Mouse (Mus musculus) cerebellum, postnatal 10 days (tissue): ENCODE measurements around the gene Slc24a3.

Source experiments
- DNase-seq, 2 experiments: peaks; one replicate each; pipeline ENCODE4 v3.0.0; 2021; ENCODE audit warnings: mixed read lengths in 2 of 2

Gene Slc24a3

DNA sequence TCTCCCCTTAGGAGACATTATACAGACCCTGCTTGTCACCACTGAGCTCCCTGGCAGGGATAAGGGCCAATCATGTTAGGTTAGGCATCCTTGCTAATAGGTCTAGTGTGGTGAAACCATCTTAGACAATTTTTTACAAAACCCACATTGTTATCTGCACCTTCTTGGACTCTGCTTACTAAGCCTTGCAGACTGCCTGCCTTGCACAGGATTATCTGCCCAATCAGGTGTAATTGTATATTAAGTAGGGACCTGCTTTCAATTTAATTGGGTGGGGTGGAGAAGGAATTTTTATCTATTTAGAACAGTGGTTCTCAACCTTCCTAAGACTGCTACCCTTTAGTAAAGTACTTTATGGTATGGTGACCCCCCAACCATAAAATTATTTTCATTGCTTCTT is 394.9 kb downstream of the Slc24a3 start:
- DNase-seq, result no peak

DNA sequence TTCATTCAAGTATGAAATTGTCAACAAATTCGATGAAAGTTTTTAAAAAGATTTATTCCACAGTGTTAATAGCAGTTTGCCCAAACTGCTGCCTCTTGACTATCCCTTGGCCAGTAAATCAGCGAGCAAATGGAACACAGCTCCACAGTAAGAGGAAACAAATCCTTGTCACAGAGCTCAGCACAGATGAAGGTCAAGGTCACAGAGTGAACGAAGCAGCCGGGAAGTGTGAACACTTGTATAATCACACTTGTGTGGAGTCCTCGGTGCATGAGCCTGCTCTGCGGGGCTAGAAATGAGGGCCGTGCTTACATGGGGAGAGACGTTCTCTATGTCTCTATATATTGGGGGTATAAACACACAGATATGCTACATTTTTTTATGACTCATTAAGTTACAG is 397.0 kb downstream of the Slc24a3 start:
- DNase-seq, result no peak

DNA sequence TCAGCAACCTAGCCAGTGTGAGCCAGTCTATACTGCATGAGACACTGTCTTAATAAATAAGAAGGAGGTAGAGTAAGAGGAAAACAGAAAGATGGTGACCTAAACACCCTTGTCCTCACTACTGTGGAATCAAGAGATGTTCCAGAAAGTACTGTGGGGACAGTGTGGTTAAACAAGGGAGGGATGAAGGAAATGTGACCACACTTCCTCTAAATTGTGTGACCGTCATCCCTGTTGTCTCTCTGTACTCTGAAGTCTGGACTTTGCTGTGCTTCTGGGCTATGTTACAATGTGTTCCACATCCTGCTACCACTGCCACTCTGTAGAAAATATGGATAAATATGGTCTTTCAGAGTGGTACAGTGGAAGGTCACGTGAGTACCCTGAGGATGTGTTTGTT is 399.4 kb downstream of the Slc24a3 start:
- no peak for DNase-seq

DNA sequence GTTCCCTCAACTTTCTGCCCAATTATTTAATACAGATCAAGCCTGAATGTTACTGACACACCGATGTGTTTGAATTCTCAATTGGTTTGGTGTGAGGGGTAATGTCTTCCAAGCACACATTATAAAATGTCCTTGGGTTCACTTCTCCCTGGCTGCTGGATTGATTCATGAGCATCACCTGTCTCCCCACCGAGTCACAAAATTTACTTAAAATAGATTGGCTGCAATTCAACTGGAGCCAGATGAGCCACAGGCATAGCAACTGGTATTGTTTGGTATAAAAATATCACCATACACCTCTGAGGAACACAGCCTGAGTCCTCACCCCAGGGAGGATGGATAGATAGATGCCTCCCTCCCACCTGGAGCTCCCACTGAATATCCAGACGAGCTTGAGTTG is 404.4 kb downstream of the Slc24a3 start:
- DNase-seq, result no peak

DNA sequence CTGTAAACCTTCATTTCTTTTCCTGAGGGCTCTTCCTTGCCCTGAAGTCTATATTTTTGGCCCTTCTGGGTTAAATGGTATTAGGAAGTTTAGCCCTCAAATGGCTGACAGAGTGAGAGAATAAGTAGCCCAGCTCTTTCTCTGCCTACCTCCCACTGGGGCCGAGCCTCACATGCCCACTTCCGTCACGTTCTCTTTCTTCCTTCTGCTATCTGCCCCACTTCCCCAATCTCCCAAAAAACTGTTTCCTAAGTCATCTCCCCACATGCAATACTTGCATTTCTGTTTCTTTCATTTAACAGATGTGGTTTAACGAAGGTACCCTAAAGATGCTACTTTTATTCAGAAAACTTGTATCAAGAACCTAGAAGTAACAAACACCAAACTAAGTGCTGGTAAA is 406.6 kb downstream of the Slc24a3 start:
- no peak for DNase-seq

GRCm38 (mm10) chr2:145583103-145583502 is 415.5 kb downstream of the Slc24a3 start:
- no peak for DNase-seq

DNA sequence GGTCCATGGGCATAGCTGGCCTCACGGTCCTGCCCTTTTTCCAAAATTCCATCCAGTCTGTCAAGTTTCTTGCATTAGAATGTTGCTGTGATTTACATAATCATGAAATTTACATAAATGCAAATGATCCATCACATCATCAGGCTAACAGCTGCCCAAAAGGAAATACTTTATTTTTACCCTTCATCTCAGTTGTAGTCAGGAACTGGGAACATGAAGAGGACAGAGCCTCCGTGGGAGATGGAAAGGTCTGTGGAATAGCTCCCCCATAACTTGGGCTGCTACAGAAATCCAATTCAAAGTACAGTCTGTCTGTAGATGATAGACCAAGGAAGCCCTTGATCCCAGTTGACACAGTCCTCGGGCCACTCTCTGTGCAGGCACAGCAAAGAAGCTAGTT is 417.9 kb downstream of the Slc24a3 start:
- no peak for DNase-seq

DNA sequence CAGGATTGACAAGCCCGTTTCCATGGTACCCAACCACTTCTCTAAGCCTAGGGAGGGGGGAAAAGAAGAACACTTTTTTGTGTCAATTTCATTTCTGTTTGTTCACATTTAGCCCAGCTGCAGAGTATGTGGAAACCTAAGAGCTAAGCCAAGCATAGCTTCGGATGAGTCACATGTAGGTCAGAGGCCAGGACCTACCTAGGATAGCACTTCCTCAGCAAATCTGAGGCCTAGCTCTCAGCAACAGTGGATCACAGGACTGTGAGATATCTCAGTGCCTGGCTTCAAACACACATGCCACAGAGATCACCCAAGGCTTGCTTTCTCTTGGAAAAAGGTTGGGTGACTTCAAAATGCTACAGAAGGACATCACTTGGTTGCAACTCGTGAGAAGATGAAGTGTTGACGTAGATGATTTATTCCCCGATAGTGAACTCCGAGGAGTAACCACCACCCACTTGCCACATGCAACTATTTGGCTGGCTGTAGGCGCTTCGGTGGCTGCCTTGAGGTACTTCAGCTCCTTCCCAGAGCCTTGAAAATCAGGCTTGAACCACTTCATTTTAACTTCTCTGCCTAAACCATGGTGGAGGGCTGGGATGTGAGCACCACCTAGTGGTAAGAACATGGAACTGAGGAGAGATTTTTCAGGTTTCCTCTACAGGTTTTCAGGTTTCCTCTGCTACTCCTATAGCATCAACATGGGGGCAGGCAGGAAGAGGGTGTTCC is 420.6 kb downstream of the Slc24a3 start:
- peak; percentile 77 to 82 for DNase-seq

DNA sequence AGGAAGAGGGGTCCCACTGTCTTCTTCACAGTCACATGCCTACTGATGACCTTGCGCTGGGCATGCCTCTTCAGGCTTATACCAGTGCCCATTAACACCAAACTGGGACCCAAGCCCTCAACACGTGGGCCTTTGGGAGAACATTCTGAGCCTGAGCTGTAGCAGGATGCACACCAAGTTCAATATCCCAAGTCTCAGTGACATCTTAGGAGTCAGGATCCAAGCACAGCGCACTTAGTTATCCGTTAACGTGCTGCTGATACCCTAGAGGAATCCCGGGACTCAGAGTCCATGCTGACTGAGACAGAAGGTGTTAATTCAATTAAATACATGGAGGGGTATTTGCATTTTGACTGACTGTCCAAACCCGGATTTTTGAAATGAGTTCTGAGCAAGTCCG is 424.3 kb downstream of the Slc24a3 start:
- no peak for DNase-seq

DNA sequence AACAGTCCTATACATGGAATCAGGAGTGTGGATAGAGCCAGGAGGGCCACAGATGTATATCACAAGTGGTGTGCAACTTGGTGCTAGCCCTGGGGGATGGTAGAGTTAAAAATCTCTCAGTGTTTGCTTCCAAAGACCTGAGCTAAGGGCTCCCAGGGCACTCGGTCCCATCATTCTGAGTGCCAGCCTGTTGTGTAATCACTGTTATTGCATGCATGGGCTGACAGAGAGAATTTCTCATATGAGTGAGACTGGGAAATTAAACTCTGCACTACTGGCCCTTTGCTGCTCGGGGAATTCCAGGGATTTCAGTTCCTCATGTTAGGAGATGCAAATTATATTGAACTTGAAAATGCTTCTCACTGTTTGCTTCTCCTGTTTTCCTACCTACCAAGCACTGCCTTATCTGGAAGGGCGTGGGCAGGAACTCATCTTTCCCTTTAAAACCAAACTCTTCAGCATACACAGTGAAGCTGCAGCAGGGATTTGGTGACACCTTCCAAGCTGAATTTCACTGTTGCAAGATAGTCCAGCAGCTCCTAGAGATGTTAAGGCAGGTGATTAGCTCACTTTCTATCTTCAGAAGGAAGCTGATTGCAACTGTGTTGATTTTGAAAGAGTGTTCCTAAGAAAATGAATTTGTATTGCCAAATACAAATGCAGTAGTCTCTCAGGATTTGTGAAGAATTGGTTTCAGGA is 426.2 kb downstream of the Slc24a3 start:
- DNase-seq, result no peak

- DNase-seq, result no peak
Observed at GRCm38 (mm10) chr2:145597866-145598265, 430.3 kb downstream of the Slc24a3 start.

DNA sequence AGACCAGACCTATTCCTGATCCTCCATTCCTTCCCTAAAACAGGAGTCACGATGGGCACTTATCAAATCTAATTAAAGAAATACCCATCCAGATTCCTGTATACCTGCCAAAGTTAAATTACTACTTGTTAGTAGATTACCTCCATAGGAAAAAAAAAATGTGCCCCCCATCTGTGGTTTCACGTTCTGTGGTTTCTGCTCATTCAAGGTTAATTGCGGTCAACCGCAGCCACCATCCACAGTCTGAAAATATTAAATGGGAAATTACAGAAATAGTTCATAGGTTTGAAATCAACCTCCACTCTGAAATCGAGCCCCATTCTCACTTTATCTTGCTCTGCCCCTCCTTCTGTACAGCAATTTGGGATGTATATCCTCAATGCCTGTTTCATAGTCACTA is 440.3 kb downstream of the Slc24a3 start:
- DNase-seq, result no peak

DNA sequence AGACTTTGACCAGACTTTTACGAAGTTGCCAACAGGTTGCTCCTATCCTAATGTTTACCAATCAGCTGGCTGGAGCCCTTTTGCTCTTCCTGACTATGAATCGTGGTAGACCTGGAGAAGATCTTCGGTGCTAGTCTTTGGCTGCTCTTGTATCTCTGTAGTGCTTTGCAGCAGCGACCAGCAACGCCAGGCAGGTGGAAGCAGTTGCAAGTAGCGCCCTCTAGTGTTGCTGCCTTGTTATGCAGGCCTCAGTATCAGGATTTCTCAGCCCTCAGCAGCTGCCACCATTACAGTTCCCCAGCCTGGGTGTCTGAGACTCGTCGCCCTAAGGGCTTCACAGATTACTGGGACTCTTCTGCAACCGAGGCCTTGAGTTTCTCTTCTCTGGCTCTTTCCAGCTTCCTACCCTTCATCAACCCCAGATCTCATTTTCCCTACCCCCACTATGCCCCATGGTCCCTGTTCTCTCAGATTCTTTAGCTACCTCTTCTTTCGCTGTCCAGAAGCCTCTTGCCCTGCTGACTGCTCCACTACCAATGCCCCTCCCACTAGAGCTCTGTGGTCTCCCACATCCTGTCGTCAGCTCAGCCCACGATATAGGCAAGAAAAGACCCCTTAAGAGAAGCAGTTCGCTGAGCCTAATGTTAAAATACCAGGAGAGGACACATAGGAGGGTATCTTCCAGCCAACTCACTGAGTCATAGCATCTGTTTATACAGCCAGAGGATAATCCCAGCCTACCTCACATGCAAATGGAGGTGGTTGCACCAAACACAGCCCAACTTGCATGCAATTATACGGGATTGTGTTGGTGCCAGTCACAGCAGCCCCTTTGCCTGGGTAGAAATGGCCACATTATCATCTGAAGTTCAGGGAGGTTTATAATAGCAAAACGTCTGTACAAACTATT is 443.5 kb downstream of the Slc24a3 start:
- peak; percentile 66 to 68 for DNase-seq

GRCm38 (mm10) chr2:145612937-145613336 is 445.4 kb downstream of the Slc24a3 start:
- peak; percentile 34 to 37 for DNase-seq

DNA sequence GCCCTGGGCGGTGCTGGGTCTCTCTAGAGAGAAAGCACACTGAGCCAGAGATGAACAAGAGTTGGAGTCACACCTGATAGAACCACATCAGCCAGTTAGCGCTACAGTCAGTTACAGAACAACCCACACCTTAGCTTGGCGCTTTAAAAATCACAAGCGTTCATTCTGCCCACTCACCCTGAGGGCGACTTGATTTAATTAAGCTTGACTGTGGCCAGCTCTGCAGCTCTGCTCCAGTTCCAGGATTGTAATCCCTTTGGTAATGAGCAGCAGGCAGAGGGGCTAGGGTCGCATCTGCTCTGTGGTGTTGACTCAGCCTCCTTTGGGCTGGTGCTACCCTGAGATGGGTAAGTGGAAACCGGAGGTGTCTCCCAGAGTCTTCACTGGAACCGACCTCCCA is 446.2 kb downstream of the Slc24a3 start:
- DNase-seq, result peak; percentile 16 to 29

DNA sequence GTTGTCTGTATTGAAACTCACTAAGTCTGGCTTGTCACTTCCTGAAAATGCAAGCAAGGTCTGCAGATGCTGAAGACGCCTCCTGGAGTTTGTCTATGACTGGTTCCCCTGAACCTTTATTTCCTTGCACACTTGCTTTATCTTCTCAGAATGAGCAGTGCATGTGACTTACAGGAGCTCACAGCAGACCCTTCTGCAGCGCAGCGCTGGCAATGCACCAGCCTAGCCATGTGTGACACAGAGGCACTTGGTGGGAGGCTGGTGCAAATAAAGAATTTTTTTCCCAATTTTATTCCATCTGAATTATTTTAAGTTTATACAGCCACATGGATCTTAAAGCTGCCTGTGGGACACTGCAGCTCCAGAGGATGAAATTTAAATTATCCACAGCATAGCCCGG is 452.1 kb downstream of the Slc24a3 start:
- DNase-seq, result peak; percentile 55 to 61

DNA sequence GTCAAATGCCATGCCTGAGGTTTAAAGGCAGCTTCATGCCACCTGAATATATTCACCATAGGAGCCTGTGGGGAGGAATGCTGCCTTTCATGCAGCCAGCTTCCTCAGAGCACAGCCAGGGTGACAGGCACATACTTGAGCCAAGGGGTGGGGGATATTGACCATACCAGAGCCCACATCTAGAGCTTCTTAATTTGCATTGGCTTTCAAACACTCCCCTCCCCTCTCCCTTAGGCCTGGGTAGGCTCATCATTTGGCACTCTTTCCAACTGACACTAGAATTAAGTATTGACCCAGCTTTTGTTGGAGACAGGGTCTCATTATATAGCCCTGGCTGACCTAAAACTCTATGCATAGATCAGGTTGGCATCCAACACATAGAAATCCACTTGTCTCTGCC is 453.2 kb downstream of the Slc24a3 start:
- DNase-seq, result no peak

DNA sequence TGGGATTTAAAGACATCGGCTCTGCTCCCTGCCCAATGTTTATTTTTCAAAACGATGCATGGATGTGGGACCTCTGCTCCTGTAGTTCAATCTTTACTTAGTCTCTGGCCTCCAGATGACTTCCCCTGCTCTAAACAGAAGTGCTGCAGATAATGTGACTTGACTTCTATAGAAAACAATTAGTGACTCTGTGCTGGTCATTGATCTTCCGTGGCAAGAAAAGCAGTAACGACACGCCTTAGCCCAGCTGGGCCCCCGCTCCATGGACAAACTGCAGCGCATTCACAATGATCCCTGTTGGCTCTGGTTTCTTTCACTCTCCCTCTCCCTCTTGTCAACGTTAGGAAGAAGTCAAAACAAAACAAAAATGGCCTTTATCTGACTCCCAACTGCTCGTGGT is 453.6 kb downstream of the Slc24a3 start:
- no peak for DNase-seq

DNA sequence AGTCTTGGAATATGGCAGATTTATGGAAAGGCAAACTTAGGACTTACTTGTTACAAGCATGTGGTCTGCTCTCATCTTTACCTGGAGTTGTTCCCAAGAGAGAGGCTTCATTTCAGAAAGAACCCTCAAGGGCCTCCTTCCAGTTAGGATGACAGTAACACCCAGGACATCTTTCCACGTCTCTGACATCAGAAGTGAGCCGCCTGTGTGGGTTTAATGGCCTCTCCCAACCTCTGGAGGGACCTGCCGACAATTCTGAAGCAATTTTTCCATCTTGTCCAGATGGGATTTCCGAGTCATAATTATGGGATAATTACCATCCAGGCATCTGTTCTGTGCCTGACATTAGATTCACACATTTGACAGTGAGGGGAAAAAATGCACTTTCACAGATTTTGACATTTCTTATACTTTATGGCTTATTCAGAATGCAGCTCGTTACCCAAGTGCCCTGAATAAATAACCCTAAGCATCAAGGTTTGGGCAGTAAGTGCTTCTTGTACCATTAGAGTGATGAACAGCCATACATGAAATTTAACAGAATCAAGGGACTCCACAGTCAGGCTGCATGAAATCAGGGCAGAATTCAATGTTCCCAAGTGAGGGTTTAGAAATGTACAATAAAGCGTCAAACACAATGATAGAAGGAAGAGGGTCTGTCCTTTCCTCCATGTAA is 463.7 kb downstream of the Slc24a3 start:
- no peak for DNase-seq

GRCm38 (mm10) chr2:145631799-145632174 is 464.2 kb downstream of the Slc24a3 start:
- DNase-seq, result no peak

GRCm38 (mm10) chr2:145633811-145634210 is 466.3 kb downstream of the Slc24a3 start:
- no peak for DNase-seq

- DNase-seq, result no peak
Observed at GRCm38 (mm10) chr2:145640255-145640984, 472.9 kb downstream of the Slc24a3 start.
